Mouse (Mus musculus): ENCODE results near the gene Cdrt4.

Gene Cdrt4

DNA sequence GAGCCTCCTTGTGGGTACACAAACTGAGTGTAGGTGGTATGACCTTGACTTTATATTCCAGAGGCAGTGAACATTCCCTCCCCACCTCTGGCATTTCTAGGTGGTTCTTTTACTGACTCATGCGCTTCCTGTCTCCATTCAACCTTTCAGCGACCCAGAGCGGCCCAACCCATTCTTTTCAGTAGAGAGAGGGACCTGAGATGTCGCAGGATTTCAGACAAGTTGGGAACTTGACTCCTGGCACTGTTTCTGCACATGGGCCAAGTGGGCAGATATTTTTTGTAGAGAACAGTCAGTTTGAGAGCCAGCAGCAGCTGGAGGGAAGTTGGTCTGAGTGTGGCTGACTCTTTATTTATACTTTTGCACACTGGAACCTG, 45.5 kb downstream of the Cdrt4 start:
- DNase-seq (ENCODE audit: low spot score), result no peak

DNA sequence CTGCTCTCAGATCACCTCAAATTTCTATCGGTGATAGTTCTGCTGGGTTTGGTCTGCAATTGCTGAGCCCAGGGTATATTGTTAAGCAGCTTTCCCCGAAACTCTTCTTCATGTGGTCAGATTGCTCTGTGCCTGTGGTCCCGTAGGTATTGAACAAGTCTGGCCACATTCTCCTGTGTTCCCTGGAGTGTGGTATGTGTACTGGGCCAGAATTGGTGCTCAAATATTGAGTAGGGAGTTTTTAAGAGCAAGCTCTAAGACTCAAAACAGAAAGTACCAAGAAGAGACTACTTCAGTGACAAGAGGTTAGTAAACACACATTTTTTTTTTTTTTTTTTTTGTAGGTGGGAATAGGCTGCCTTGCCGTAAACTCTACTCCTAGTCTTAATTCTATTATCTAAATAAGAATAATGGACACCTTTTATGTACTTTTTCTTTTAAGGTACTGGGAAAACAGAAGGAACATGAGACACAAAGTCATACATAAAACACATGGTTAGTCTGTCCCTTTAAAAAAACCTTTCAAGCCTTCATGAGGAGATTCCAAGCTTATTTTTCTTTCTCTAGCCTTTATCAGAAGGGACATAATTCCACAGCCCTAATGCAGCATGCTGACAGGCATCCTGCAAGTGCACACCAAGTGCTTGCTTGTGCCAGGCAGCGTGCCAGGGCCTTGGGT, 46.2 kb downstream of the Cdrt4 start:
- no peak for DNase-seq (ENCODE audit: low spot score)

DNA sequence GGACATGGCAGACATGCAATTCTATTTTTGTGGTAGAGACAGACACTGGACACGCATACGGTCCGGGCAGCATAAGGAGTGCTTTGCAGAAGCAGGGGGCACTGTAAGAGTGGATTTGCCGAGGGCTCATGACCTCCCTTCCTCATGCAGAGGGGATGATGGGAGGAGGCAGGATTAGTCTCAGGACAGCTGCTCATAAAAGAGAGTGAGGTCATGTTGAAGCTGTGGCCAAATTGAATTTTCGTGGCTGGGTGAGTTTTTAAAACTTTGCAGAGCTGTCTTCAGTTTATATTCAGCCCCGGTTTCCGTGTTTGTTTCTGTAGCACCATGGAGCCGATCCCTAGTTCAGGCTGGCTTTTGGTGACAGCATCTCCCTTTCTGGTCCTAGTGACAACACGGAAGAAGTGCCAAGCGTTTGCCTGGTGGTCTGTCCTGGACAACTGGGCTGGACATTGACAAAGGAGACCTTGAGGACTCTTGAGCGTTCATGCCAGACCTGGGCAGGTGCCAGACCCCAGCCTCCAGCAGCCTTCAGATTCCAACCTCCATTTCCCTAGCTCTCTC, 46.8 kb downstream of the Cdrt4 start:
- no peak for DNase-seq (ENCODE audit: low spot score)

DNA sequence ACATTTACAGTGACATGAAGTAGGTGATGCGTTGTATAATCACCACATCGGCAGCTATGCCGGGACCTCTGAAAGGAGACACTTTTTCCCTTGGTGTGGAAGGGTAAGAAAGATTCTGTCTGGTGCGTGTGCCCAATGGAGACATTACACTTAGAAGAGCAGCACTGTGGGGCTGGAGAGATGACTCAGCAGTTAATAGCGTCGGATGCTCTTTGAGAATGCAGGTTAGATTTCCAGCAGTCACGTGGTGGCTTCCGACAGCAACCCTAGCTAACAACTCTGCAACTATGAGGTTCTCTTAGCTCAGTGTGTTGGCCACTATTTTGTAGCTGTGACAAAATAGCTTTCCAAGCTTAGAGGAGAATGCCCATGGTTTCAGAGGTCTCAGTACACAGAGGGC, 49.1 kb downstream of the Cdrt4 start:
- no peak for DNase-seq (ENCODE audit: low spot score)

DNA sequence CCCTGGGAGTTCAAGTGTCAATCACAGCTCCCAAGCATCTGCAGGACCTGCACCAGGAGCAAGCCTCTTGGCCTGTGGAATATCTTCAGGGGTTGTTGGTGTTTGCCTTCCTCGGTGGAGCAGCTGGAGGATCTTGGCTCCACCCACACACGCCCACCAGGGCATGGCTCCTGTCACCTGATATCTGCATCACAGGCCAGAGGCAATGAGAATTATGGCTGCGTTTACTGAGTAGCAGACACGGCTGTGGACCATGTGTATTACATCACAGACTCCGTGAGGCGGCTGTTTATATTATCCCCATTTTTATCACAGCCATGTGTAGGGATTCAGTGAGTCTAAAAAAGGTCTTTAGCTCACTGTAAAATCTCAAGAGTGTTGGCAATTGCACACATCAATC, 53.6 kb downstream of the Cdrt4 start:
- no peak for DNase-seq (ENCODE audit: low spot score)

DNA sequence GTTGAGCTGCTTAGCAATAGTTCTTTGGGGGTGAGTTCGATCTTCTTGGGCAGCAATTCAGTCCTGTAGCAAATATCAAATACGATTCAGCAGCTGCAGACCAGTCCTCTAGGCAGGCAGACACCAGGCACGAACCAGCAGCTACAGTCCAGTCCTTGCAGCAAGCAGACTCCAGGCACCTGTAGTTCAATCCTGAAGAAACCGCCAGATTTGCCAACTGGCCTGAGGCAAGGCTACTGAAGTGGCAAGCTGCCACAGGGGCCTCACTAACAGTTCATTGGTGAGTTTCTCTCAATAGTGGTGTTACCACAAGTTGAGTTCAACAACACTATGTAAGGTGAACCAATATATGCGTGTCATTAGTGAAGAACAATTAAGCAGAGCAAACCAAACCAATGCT, 56.4 kb downstream of the Cdrt4 start:
- DNase-seq (ENCODE audit: low spot score), result no peak

GRCm38 (mm10) chr11:63008004-63008403, 57.0 kb downstream of the Cdrt4 start:
- DNase-seq (ENCODE audit: low spot score), result no peak

GRCm38 (mm10) chr11:63009761-63010160, 58.8 kb downstream of the Cdrt4 start:
- DNase-seq (ENCODE audit: low spot score), result no peak

GRCm38 (mm10) chr11:63017327-63018082, 66.5 kb downstream of the Cdrt4 start:
- no peak for DNase-seq (ENCODE audit: low spot score)

DNA sequence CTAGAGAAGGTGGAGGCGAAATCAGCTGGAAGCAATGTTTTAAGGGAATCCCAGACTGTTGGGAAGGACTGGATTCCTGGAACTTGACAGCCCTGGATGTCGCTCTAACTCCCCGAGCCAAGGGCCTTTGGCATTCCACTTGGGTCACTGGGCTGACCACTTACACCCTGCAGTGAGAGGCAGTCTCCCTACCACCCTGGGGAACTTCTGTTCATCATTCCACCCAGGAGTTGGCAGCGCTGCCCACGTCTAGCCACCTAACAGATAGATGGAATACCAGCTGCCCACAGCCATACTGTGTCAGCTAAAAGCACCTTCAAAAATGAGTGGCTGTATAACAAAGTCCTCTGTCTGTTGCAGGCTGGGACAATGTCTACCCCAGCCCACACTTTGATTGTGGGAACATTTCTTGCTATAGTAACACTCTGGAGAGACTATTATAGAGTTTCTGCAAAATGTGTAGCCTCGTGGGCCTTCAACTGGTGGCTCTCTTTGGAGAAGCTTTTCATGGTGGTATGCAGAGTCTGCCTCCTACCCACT, 67.2 kb downstream of the Cdrt4 start:
- no peak for DNase-seq (ENCODE audit: low spot score)

DNA sequence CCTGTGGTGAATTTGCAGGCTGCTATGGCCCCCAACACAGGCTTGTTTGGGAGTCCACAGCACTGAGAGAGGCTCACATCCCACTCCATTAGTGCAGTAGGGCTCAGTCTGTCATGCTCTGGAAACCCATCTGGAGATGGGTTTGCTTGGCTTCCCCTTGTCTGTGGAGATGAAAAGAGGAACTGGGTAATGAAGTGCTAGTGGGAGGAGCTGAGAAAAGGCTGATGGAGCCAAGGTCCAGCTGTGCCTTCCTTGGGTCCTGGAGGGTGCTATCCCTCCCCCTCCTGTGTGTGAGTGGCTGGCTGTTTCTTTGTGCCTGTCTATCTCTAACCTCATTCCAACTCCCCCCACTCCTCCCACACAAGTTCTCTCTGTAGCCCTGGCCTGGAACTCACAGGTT, 69.6 kb downstream of the Cdrt4 start:
- no peak for DNase-seq (ENCODE audit: low spot score)

DNA sequence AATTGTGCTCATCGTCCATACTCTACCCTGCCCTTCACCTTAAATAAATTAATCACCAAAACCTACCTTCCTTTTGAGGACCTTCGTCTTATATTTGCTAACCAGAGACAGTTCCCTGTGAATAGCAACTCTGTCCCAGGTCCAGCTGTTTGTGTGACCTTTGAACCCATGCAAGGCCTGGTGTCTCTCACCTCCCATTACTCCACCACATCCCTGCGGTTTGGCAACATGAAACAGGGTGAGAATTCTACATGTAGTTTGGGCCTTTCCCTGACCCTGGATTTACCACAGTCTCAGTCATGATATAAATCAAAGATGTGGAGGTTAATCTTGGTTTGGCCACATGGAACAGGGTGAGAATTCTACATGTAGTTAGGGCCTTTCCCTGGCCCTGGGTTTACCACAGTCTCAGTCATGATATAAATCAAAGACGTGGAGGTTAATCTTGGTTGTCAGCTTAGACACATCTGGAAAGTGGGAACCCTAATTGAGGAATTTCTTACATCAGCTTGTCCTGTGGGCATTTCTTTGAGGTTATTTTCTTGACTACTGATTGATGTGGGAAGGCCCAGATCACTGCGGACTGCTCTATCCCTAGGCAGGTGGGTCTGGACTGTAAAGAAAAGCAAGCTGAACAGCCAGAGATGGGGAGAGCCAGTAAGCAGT, 70.3 kb downstream of the Cdrt4 start:
- DNase-seq (ENCODE audit: low spot score), result no peak

GRCm38 (mm10) chr11:63023461-63023860, 72.5 kb downstream of the Cdrt4 start:
- DNase-seq (ENCODE audit: low spot score), result no peak

DNA sequence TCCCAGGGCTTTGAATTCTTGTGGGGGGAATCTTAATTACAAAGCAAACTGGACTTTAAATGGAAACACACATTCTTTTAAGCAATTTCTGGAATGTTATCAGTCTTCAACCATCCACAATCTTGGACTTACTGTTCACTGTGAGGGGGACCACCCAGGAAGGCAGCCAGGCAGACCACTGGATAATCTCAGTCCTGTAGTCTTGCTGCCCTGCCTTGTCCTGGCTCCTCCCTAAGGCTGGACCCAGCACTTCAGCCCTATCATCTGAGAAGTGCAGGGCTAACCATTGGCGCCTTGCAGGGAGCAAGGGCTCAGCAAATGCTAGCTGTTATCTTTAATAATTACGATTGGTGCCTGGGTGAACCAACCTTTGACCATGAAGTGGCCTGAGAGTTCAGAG, 73.1 kb downstream of the Cdrt4 start:
- DNase-seq (ENCODE audit: low spot score), result no peak

DNA sequence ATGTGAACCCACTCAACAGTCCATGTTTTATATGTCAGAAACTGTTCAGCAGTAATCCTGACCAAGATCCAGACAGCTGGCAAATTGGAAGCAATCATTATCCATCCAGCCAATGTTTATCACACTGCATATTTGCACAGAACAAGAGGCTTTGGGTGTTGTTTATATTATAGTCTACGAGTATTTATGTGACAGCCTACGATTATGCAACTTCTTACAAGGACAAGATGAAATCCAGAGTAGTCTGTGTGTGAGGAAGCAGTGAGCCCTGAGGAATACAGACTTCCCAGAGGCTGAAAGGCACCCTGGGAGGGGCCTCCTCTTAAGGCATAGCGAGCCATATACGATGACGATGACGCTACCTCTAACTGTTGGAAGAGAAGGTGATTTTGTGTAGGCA, 74.5 kb downstream of the Cdrt4 start:
- no peak for DNase-seq (ENCODE audit: low spot score)

- no peak for DNase-seq (ENCODE audit: low spot score)
Measured at GRCm38 (mm10) chr11:63026651-63027141, 75.7 kb downstream of the Cdrt4 start.

GRCm38 (mm10) chr11:63028131-63028530, 77.1 kb downstream of the Cdrt4 start:
- no peak for DNase-seq (ENCODE audit: low spot score)

DNA sequence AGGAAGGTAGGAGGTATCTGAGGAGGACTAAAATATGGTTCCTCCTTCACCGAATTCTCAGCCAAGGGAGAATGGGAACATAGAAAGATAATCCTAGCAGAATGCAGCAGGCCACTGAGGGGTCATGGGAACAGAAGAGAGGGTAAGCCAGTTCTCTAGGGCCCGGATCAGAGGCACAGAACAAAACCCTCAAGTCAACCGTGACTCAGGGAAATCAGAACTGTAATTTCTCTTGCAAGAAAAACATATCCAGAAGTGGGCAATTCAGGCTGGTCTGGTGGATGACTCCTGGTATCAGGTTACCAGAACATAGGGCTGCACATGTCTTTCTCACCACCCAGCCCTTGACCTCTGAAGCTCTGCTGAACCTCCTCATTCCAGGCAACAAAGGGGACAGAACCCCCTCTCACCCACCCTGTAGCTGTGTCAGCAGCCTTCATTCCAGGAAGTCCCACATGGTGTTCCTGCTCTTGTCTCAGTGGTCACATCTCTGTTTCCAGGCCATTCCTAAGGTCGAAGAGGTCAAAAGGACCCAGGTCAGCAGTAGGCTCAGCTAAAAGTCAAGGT, 78.2 kb downstream of the Cdrt4 start:
- DNase-seq (ENCODE audit: low spot score), result no peak

DNA sequence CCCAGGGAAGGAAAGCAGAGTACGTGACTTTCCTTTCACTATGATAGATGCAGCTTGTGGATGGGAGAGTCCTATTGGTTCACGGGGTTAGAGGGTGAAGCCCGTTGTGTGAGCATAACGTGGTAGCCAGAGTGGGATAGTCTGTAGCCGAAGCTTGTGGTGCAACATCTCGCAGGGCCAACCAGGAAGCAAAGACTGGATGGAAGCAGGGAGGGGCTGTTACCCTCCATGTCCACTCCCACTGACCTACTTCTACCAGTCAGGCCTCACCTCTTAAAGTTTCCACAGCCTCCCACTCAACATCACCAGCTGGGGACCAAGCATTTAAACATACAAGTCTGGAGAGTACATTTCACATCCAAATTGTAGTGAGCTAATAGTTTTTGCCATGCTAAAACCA, 78.7 kb downstream of the Cdrt4 start:
- no peak for DNase-seq (ENCODE audit: low spot score)

DNA sequence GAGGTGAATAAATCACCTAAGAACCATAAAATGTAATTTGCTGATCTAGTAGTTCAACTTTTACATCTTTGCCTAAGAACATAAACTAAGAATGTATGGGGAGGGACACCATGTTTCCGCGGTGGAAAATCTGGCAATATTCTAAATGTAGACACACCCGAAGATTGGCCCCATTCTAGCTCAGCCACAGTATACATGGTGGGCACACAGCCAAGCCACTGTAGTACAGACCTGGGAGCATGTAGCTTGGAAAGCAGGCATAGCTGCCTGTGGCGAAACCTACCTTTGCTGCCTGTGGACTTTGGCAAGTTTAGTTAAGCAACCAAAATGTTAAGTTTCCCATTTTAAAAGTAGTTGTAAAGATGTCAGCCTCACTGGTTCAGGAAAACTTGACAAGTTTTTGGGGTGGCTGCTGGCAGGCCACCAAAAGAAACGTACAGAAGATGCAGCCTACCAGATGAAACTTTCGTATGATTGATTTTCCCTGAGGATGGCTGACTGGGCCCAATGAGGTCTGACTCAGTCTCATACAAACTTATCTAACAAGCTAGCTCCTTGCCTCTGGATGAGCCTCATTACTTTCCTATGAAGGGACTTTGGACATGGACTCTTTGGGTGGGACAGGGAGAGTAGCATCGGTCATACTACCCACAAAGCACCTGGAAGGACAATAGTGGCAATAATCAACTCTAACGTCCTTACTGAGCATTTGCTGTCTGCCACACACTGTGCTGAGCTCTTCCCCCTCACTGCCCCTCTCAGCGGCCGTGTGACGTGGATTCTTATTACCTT, 84.6 kb downstream of the Cdrt4 start:
- DNase-seq (ENCODE audit: low spot score), result no peak

DNA sequence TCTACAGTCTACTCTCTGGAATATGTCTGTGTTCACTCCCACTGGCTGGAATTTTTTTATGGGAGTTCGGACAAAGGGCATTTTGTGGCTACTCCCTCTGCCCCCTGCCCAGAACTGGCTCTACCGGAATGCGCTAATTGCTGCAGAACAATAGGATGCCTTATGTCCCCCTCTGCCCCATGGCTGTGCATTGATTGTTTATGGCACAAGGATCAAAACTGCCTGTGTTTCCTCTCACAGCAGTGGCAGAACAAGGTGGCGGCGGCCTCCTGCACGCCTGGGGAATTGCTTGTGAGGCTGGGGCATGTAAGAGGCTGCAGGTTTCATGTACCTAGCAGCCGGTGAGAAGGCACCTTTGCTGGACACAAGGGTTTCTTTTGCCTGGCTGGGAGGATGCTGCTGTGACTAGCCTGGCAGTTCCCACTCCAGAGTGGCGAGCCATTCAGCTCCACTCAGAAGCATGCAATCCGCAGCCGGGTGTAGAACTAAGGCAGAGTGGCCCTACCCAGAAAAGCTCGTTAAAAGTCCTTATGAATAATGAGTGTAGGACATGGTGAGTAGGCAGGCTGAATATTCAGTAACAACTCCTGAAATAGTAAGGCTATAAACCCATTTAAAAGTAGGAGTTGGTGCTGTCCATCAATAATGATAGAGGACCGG, 89.1 kb downstream of the Cdrt4 start:
- DNase-seq (ENCODE audit: low spot score), result no peak

Measured in spleen, adult 12 weeks (tissue).